Mouse (Mus musculus) ES-E14 (cell line): Measurements from ENCODE around the gene Ntm. TPM values are rescaled to one million over a fixed set of nuclear protein-coding genes. Genes with fewer than 3 reads are reported as not detected.

Source experiments
- DNase-seq: peaks from one replicate; pipeline ENCODE4 v3.0.0-alpha.2; 2013; ENCODE audit warnings: low read depth, low spot score
- H3K27ac ChIP-seq: 2 replicates; pipeline ENCODE4 v1.5.1; 2012; ENCODE audit warnings: low read depth, mild to moderate bottlenecking, low read length, moderate library complexity, mixed read lengths; ENCODE audit not compliant: poor library complexity, insufficient read depth, severe bottlenecking
- H3K36me3 ChIP-seq: 2 replicates; pipeline ENCODE4 v1.6.1; 2012; ENCODE audit warnings: mild to moderate bottlenecking, low read length, moderate library complexity, mixed read lengths; ENCODE audit not compliant: control insufficient read depth, poor library complexity, insufficient read depth, severe bottlenecking
- H3K4me1 ChIP-seq, 2 experiments: fragments of 150-350 bp in 1 of 2; sonication (generic) in 1 of 2; 2 replicates each; pipeline ENCODE4 v1.6.1; 2012; ENCODE audit warnings: low read length in 2 of 2, mild to moderate bottlenecking in 1 of 2, mixed read lengths in 1 of 2; ENCODE audit not compliant: control insufficient read depth in 2 of 2, insufficient read depth in 2 of 2, poor library complexity in 1 of 2
- H3K4me3 ChIP-seq, 2 experiments: fragments of 150-350 bp in 1 of 2; sonication (generic) in 1 of 2; 2 replicates each; pipeline ENCODE4 v1.5.1; 2012; ENCODE audit warnings: low read length in 2 of 2, low read depth in 1 of 2, mild to moderate bottlenecking in 1 of 2, mixed read lengths in 1 of 2; ENCODE audit not compliant: insufficient read depth in 1 of 2, poor library complexity in 1 of 2, severe bottlenecking in 1 of 2
- H3K9ac ChIP-seq: 2 replicates; pipeline ENCODE4 v1.6.1; 2012; ENCODE audit warnings: low read depth, mild to moderate bottlenecking, low read length, mixed read lengths; ENCODE audit not compliant: poor library complexity, insufficient read depth, severe bottlenecking
- H3K9me3 ChIP-seq: fragments of 150-350 bp; sonication (generic); 2 replicates; pipeline ENCODE4 v1.6.1; 2012; ENCODE audit warnings: low read depth, mild to moderate bottlenecking, low read length; ENCODE audit not compliant: control insufficient read depth, insufficient read depth
- CHD2 ChIP-seq: IDR thresholded peaks from 2 replicates; pipeline ENCODE4 v1.6.1; 2014; ENCODE audit warnings: mild to moderate bottlenecking, low read depth, low read length, inconsistent platforms
- HCFC1 ChIP-seq: IDR thresholded peaks from 2 replicates; pipeline ENCODE4 v1.6.1; 2012; ENCODE audit warnings: low read length, inconsistent platforms, borderline replicate concordance; ENCODE audit not compliant: insufficient read depth
- MAFK ChIP-seq: IDR thresholded peaks from 2 replicates; pipeline ENCODE4 v1.6.1; 2014; ENCODE audit warnings: mild to moderate bottlenecking, low read depth, low read length, inconsistent platforms; ENCODE audit not compliant: insufficient read depth
- ZC3H11A ChIP-seq: IDR thresholded peaks from 2 replicates; pipeline ENCODE4 v1.6.1; 2012; ENCODE audit warnings: low read depth, mild to moderate bottlenecking, inconsistent platforms, low read length, borderline replicate concordance
- ZNF384 ChIP-seq: IDR thresholded peaks from 2 replicates; pipeline ENCODE4 v1.6.1; 2012; ENCODE audit warnings: low read depth, low read length, inconsistent platforms
- in situ Hi-C, 2 experiments: fragments of 600-800 bp; cut with MboI; formaldehyde crosslinking; loops; one replicate each; pipeline ENCODE4 v1.15.1; 2025; ENCODE audit warnings: low sequenced_read_pairs in 2 of 2, inconsistent platforms in 1 of 2; ENCODE audit not compliant: unreplicated experiment in 2 of 2
- total RNA-seq: library from RNA; depleted of rRNA; stranded (reverse); fragments of 300-350 nt; gene quantifications from 2 replicates; pipeline ENCODE4 v1.2.3, GENCODE M21; 2012

The Ntm gene
- total RNA-seq, 1 experiment: 0.67 TPM

- H3K4me1 ChIP-seq: no peaks in the 10 kb centered on the region
- H3K9me3 ChIP-seq: no peaks in the 10 kb centered on the region
- H3K9ac ChIP-seq: no peak overlapping the region
- H3K27ac ChIP-seq: no peak overlapping the region
- in situ Hi-C loops: no loop called here
- H3K4me3 ChIP-seq: no peak overlapping the region
- H3K36me3 ChIP-seq: no peaks in the 10 kb centered on the region
- no peak for TF ChIP-seq HCFC1
- no peak for TF ChIP-seq MAFK
- TF ChIP-seq ZC3H11A: no peak
- TF ChIP-seq ZNF384: no peak
- no peak for TF ChIP-seq CHD2
- no peak for DNase-seq
Observed at GRCm38 (mm10) chr9:29330486-29330885, 632.5 kb downstream of the Ntm start.

GRCm38 (mm10) chr9:29326283-29326682 lies 636.7 kb downstream of the Ntm start:
- Histone ChIP-seq H3K4me1 (no peaks in the 10 kb centered on the region), H3K36me3 (no peaks in the 10 kb centered on the region), H3K27ac (no peak overlapping the region), H3K9me3 (no peaks in the 10 kb centered on the region), H3K9ac (no peak overlapping the region), H3K4me3 (no peak overlapping the region)
- no peak for TF ChIP-seq ZNF384
- TF ChIP-seq MAFK: no peak
- TF ChIP-seq CHD2: no peak
- no peak for TF ChIP-seq ZC3H11A
- TF ChIP-seq HCFC1: no peak
- in situ Hi-C loops: no loop called here
- no peak for DNase-seq

- H3K4me1 ChIP-seq: no peaks in the 10 kb centered on the region
- in situ Hi-C loops: no loop called here
- H3K4me3 ChIP-seq: no peak overlapping the region
- no peak overlapping the region for H3K27ac ChIP-seq
- no peak for DNase-seq
- no peaks in the 10 kb centered on the region for H3K9me3 ChIP-seq
- H3K36me3 ChIP-seq: no peaks in the 10 kb centered on the region
- no peak overlapping the region for H3K9ac ChIP-seq
- TF ChIP-seq ZNF384 (no peak), MAFK (no peak), ZC3H11A (no peak), HCFC1 (no peak), CHD2 (no peak)
Observed at GRCm38 (mm10) chr9:29325137-29325536, 637.8 kb downstream of the Ntm start.

GRCm38 (mm10) chr9:29319197-29319596 lies 643.7 kb downstream of the Ntm start:
- Histone ChIP-seq H3K9ac (no peak overlapping the region), H3K4me1 (no peaks in the 10 kb centered on the region), H3K36me3 (no peaks in the 10 kb centered on the region), H3K9me3 (no peaks in the 10 kb centered on the region), H3K27ac (no peak overlapping the region), H3K4me3 (no peak overlapping the region)
- in situ Hi-C loops: no loop called here
- no peak for TF ChIP-seq ZC3H11A
- no peak for TF ChIP-seq MAFK
- TF ChIP-seq ZNF384: no peak
- TF ChIP-seq CHD2: no peak
- no peak for TF ChIP-seq HCFC1
- no peak for DNase-seq

GRCm38 (mm10) chr9:29318676-29319162 lies 644.2 kb downstream of the Ntm start:
- H3K4me1 ChIP-seq: no peaks in the 10 kb centered on the region
- no peak overlapping the region for H3K27ac ChIP-seq
- no peak for DNase-seq
- H3K4me3 ChIP-seq: no peak overlapping the region
- H3K9ac ChIP-seq: no peak overlapping the region
- H3K9me3 ChIP-seq: no peaks in the 10 kb centered on the region
- no peaks in the 10 kb centered on the region for H3K36me3 ChIP-seq
- in situ Hi-C loops: no loop called here
- no peak for TF ChIP-seq ZC3H11A
- no peak for TF ChIP-seq MAFK
- TF ChIP-seq HCFC1: no peak
- no peak for TF ChIP-seq CHD2
- TF ChIP-seq ZNF384: no peak
